Mouse (Mus musculus): ENCODE results near the gene Rbm4. TPM values are rescaled to one million over a fixed set of nuclear protein-coding genes. Genes with fewer than 3 reads are reported as not detected.

Gene Rbm4
- total and polyA plus RNA-seq, 3 experiments = 47.3 to 73.2 (median 68.3) TPM

DNA sequence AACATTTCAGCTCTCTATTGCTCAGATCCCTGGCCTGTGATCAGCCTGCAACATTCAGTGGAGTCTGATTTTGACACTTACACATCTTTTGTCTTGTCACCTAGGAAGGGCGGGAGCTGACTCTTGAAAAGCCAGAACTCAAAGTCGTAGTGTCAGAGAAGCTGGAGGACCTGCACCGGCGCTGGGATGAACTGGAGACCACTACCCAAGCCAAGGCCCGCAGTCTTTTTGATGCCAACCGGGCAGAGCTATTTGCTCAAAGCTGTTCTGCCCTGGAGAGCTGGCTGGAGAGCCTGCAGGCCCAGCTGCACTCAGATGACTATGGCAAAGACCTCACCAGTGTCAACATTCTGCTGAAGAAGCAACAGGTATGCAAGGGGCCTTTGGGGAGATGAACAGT, 51.5 kb downstream of the Rbm4 start:
- Histone ChIP-seq H3K27me3 (replicated peaks) (no peaks in the 10 kb centered on the region), H3K4me1 (ENCODE audit: control insufficient read depth in 1 of 2, insufficient read depth in 2 of 2) (no peaks in the 10 kb centered on the region), H3K27ac (ENCODE audit: insufficient read depth, low read depth) (no peak overlapping the region), H3K4me3 (replicated peaks in 1 of 3; ENCODE audit: low read depth in 2 of 3, low read length in 2 of 3, poor library complexity in 1 of 3) (no peak overlapping the region), H3K79me2 (replicated peaks; ENCODE audit: control insufficient read depth, extremely low read depth, insufficient read depth, poor library complexity, severe bottlenecking) (no peaks in the 10 kb centered on the region), H3K9ac (ENCODE audit: insufficient read depth, low read depth) (no peak overlapping the region), H3K9me3 (replicated peaks; ENCODE audit: low read length) (no peaks in the 10 kb centered on the region), H3K4me2 (ENCODE audit: insufficient read depth, low read depth, poor library complexity, severe bottlenecking) (no peak overlapping the region), H3K36me3 (replicated peaks in 1 of 2; ENCODE audit: control insufficient read depth in 1 of 2, insufficient read depth in 1 of 2, low read length in 1 of 2) (peaks cover 0 to 6% of the 10 kb centered on the region in 2 experiments)
- TF ChIP-seq ZC3H11A (IDR thresholded peaks at IDR 0.05; ENCODE audit: low read depth, low read length) = no peak
- no peak for TF ChIP-seq MAFK (IDR thresholded peaks at IDR 0.05; ENCODE audit: insufficient replicate concordance, low read length)
- no peak for TF ChIP-seq TBP (conservative IDR thresholded peaks at IDR 0.05; ENCODE audit: low read depth, low read length)
- TF ChIP-seq IRF4 (IDR thresholded peaks at IDR 0.05; ENCODE audit: low read depth, low read length) = no peak
- no peak for TF ChIP-seq ETS1 (conservative IDR thresholded peaks at IDR 0.05; ENCODE audit: low read depth, low read length)
- no peak for TF ChIP-seq MAX (IDR thresholded peaks at IDR 0.05; ENCODE audit: low read length)
- no peak for TF ChIP-seq E2F4 (IDR thresholded peaks at IDR 0.05; ENCODE audit: insufficient replicate concordance, low read depth, low read length)
- TF ChIP-seq RCOR1 (conservative IDR thresholded peaks at IDR 0.05; ENCODE audit: low read depth, low read length) = no peak
- TF ChIP-seq SIN3A (IDR thresholded peaks at IDR 0.05; ENCODE audit: low read length) = no peak
- TF ChIP-seq NRF1 (IDR thresholded peaks at IDR 0.05; ENCODE audit: low read depth, low read length) = no peak
- no peak for TF ChIP-seq ZNF384 (IDR thresholded peaks at IDR 0.05; ENCODE audit: low read depth, low read length)
- TF ChIP-seq USF2 (conservative IDR thresholded peaks at IDR 0.05; ENCODE audit: low read depth, low read length) = no peak
- no peak for TF ChIP-seq KAT2A (IDR thresholded peaks at IDR 0.05; ENCODE audit: insufficient replicate concordance, low read length)
- no peak for TF ChIP-seq EP300 (IDR thresholded peaks at IDR 0.05; ENCODE audit: low read length)
- no peak for DNase-seq (ENCODE audit: extremely low read depth)
- in situ Hi-C loops (cut with MboI; ENCODE audit: low pct_ligation_motif_present, low pct_unique_long_range_greater_than_20kb, low sequenced_read_pairs) = loop anchor here (5.0 to 10.0 kb wide), 3 partner anchors 47 to 245 kb away; partner anchors contain the start of genes 2010003K11Rik, Gm960 and Rce1
- dilution Hi-C loops (cut with MboI; ENCODE audit: extremely low pct_ligation_motif_present, extremely low pct_unique_long_range_greater_than_20kb, low sequenced_read_pairs) = no loop called here

DNA sequence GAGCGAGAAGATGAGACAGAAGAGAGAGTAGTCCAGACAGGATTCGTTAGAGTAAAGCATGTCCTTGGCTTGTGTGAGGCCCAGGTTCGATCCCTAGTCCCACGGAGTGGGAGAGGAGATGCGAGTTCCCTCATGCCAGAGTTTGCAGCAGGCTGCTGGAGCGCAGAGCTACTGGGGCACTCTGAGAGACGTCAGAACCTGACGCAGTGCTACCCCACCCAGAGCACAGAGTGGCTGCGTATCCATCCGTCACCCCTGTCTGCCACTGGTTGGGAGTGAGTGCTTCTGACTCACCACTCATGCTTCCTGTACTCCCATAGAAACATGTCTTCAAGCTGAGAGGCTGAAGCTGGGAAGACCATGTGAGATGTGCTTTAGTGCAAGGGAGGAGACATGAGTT, 52.2 kb downstream of the Rbm4 start:
- no peaks in the 10 kb centered on the region for H3K27me3 ChIP-seq (replicated peaks)
- no peak overlapping the region for H3K4me3 ChIP-seq (replicated peaks in 1 of 3; ENCODE audit: low read depth in 2 of 3, low read length in 2 of 3, poor library complexity in 1 of 3)
- H3K36me3 ChIP-seq (replicated peaks in 1 of 2; ENCODE audit: control insufficient read depth in 1 of 2, insufficient read depth in 1 of 2, low read length in 1 of 2) = peaks cover 0 to 3% of the 10 kb centered on the region in 2 experiments
- H3K9ac ChIP-seq (ENCODE audit: insufficient read depth, low read depth) = no peak overlapping the region
- in situ Hi-C loops (cut with MboI; ENCODE audit: low pct_ligation_motif_present, low pct_unique_long_range_greater_than_20kb, low sequenced_read_pairs) = loop anchor here (5.0 to 10.0 kb wide), 3 partner anchors 47 to 244 kb away; partner anchors contain the start of genes 2010003K11Rik, Gm960 and Rce1
- no peak overlapping the region for H3K4me2 ChIP-seq (ENCODE audit: insufficient read depth, low read depth, poor library complexity, severe bottlenecking)
- no peak overlapping the region for H3K27ac ChIP-seq (ENCODE audit: insufficient read depth, low read depth)
- dilution Hi-C loops (cut with MboI; ENCODE audit: extremely low pct_ligation_motif_present, extremely low pct_unique_long_range_greater_than_20kb, low sequenced_read_pairs) = no loop called here
- no peak for DNase-seq (ENCODE audit: extremely low read depth)
- no peaks in the 10 kb centered on the region for H3K79me2 ChIP-seq (replicated peaks; ENCODE audit: control insufficient read depth, extremely low read depth, insufficient read depth, poor library complexity, severe bottlenecking)
- H3K9me3 ChIP-seq (replicated peaks; ENCODE audit: low read length) = no peaks in the 10 kb centered on the region
- no peak for TF ChIP-seq EP300 (IDR thresholded peaks at IDR 0.05; ENCODE audit: low read length)
- TF ChIP-seq E2F4 (IDR thresholded peaks at IDR 0.05; ENCODE audit: insufficient replicate concordance, low read depth, low read length) = no peak
- TF ChIP-seq TBP (conservative IDR thresholded peaks at IDR 0.05; ENCODE audit: low read depth, low read length) = no peak
- TF ChIP-seq CHD1 (IDR thresholded peaks at IDR 0.05; ENCODE audit: low read depth, low read length) = no peak
- no peak for TF ChIP-seq JUN (IDR thresholded peaks at IDR 0.05; ENCODE audit: insufficient read depth, low read depth, low read length)
- TF ChIP-seq GABPA (IDR thresholded peaks at IDR 0.05; ENCODE audit: insufficient replicate concordance, low read depth, low read length) = no peak
- TF ChIP-seq CHD2 (IDR thresholded peaks at IDR 0.05; ENCODE audit: low read length) = no peak
- no peak for TF ChIP-seq JUND (conservative IDR thresholded peaks at IDR 0.05; ENCODE audit: low read depth, low read length)
- no peak for TF ChIP-seq ZMIZ1 (IDR thresholded peaks at IDR 0.05; ENCODE audit: low read depth, low read length)
- no peak for TF ChIP-seq PAX5 (IDR thresholded peaks at IDR 0.05; ENCODE audit: low read length)
- no peak for TF ChIP-seq BHLHE40 (IDR thresholded peaks at IDR 0.05; ENCODE audit: low read depth, low read length)
- no peak for TF ChIP-seq HCFC1 (IDR thresholded peaks at IDR 0.05; ENCODE audit: low read depth, low read length)
- TF ChIP-seq MAFK (IDR thresholded peaks at IDR 0.05; ENCODE audit: insufficient replicate concordance, low read length) = no peak
- no peak for TF ChIP-seq NRF1 (IDR thresholded peaks at IDR 0.05; ENCODE audit: low read depth, low read length)
- no peak for TF ChIP-seq SMC3 (IDR thresholded peaks at IDR 0.05; ENCODE audit: low read depth, low read length)
- TF ChIP-seq MEF2A (IDR thresholded peaks at IDR 0.05; ENCODE audit: borderline replicate concordance, low read depth, low read length) = no peak
- TF ChIP-seq RCOR1 (conservative IDR thresholded peaks at IDR 0.05; ENCODE audit: low read depth, low read length) = no peak
- no peak for TF ChIP-seq ZKSCAN1 (IDR thresholded peaks at IDR 0.05; ENCODE audit: borderline replicate concordance, low read depth, low read length)
- H3K4me1 ChIP-seq (ENCODE audit: control insufficient read depth in 1 of 2, insufficient read depth in 2 of 2) = no peaks in the 10 kb centered on the region

All from CH12.LX (cell line).